In genomic region chr6:140712754-140713153, GRCm38 (mm10) we compare ENCODE assay signal across 9 mouse cellular contexts. TPM values are rescaled to one million over a fixed set of nuclear protein-coding genes. Genes with fewer than 3 reads are reported as not detected.
DNase-seq lines count a peak whose midpoint lies in the region; TF ChIP-seq lines count a peak whose summit lies in the region.
"Had no signal": no experiment of that assay in that cellular context is flagged by ENCODE, and none has a peak within 500 bp of the region (broad histone marks: within the 10 kb centered on the region; RNA-seq: fewer than 3 reads in every experiment).

No protein-coding gene starts in this region.

- peak; percentile 96 for TF ChIP-seq CTCF in E14TG2a.4 (conservative IDR thresholded peaks at IDR 0.05; ENCODE audit: low read length)

- H3K27me3 ChIP-seq in E14TG2a.4 (ENCODE audit: insufficient read depth, low read length) = peaks cover 13% of the 10 kb centered on the region

- peaks cover 28% of the 10 kb centered on the region for H3K4me1 ChIP-seq in E14TG2a.4 (replicated peaks; ENCODE audit: low read depth, low read length)

- no peaks in the 10 kb centered on the region for H3K36me3 ChIP-seq in E14TG2a.4 (ENCODE audit: insufficient read depth, low read length)
- H3K36me3 ChIP-seq: limb, embryonic 13.5 days had no signal

- no peak overlapping the region for H3K4me3 ChIP-seq in E14TG2a.4 (replicated peaks; ENCODE audit: low read length)
- H3K4me3 ChIP-seq: limb, embryonic 13.5 days had no signal

- H3K9me3 ChIP-seq in E14TG2a.4 (ENCODE audit: low read length) = no peaks in the 10 kb centered on the region
- H3K9me3 ChIP-seq: limb, embryonic 13.5 days had no signal

- DNase-seq in adrenal gland, adult (ENCODE audit: inconsistent age in 2 of 2, low spot score in 1 of 2) = peak; percentile 47 to 87
- peak; percentile 87 for DNase-seq in embryo, embryonic 10.5 days (ENCODE audit: low spot score)
- DNase-seq in heart, adult 8-10 months (ENCODE audit: low spot score) = peak; percentile 57
- DNase-seq in layer of hippocampus, adult 11-12 months (ENCODE audit: low spot score) = peak; percentile 77
- DNase-seq in lung, postnatal 14 days = peak; percentile 79
- peak; percentile 86 to 87 for DNase-seq in right cerebral cortex, adult 2 months (ENCODE audit: low spot score in 2 of 2)
- DNase-seq in yolk sac, embryonic 10.5 days (ENCODE audit: low spot score) = no peak

RNA-seq across cellular contexts. Expression of gene Gm11077, which starts 16.3 kb away (rescaled TPM):
- total RNA-seq in heart, adult 8-10 months (2022) = not detected
